Mouse (Mus musculus) heart, embryonic 14.5 days (tissue): ENCODE measurements around the gene Tac4. TPM values are rescaled to one million over a fixed set of nuclear protein-coding genes. Genes with fewer than 3 reads are reported as not detected.

Source experiments
- ATAC-seq: fragments of 200-750 bp; cut with Nextera tagmentation; 2 replicates; pipeline ENCODE4 v1.8.0; 2017; ENCODE audit warnings: low read depth, moderate TSS enrichment; ENCODE audit not compliant: insufficient number of reproducible peaks, insufficient read depth, low FRiP score
- H3K27ac ChIP-seq, 2 experiments: fragments of 200-500 bp in 1 of 2; fragments of 300-500 bp in 1 of 2; sonication (generic) in 1 of 2; replicated peaks in 1 of 2; 2 replicates each; pipeline ENCODE4 v1.5.1; 2012 to 2014; ENCODE audit warnings: low read depth in 2 of 2, low read length in 2 of 2, control low read depth in 1 of 2, mild to moderate bottlenecking in 1 of 2, mixed read lengths in 1 of 2; ENCODE audit not compliant: control insufficient read depth in 1 of 2, insufficient read depth in 1 of 2
- H3K27me3 ChIP-seq: fragments of 300-500 bp; sonication (generic); 2 replicates; pipeline ENCODE4 v1.6.1; 2014; ENCODE audit warnings: mild to moderate bottlenecking, low read length, control low read depth; ENCODE audit not compliant: control insufficient read depth, insufficient read depth
- H3K36me3 ChIP-seq: fragments of 300-500 bp; sonication (generic); 2 replicates; pipeline ENCODE4 v1.6.1; 2014; ENCODE audit warnings: mild to moderate bottlenecking, control low read depth, low read length, mixed read lengths; ENCODE audit not compliant: control insufficient read depth, insufficient read depth
- H3K4me1 ChIP-seq, 2 experiments: fragments of 200-500 bp in 1 of 2; fragments of 300-500 bp in 1 of 2; sonication (generic) in 1 of 2; 2 replicates each; pipeline ENCODE4 v1.6.1; 2012 to 2014; ENCODE audit warnings: low read length in 2 of 2, control low read depth in 1 of 2, mixed read lengths in 1 of 2; ENCODE audit not compliant: control insufficient read depth in 2 of 2, insufficient read depth in 2 of 2
- H3K4me2 ChIP-seq: fragments of 300-500 bp; sonication (generic); 2 replicates; pipeline ENCODE4 v1.6.1; 2014; ENCODE audit warnings: mild to moderate bottlenecking, low read length
- H3K4me3 ChIP-seq, 2 experiments: fragments of 200-500 bp in 1 of 2; fragments of 300-500 bp in 1 of 2; sonication (generic) in 1 of 2; 2 replicates each; pipeline ENCODE4 v1.5.1; 2012 to 2014; ENCODE audit warnings: low read length in 2 of 2, mild to moderate bottlenecking in 2 of 2, control low read depth in 1 of 2, low read depth in 1 of 2, moderate library complexity in 1 of 2; ENCODE audit not compliant: control insufficient read depth in 1 of 2, insufficient read depth in 1 of 2
- H3K9ac ChIP-seq: fragments of 300-500 bp; sonication (generic); 2 replicates; pipeline ENCODE4 v1.6.1; 2014; ENCODE audit warnings: mild to moderate bottlenecking, low read length
- H3K9me3 ChIP-seq: fragments of 300-500 bp; sonication (generic); 2 replicates; pipeline ENCODE4 v1.6.1; 2016; ENCODE audit warnings: low read length, control low read depth; ENCODE audit not compliant: control insufficient read depth
- WGBS: fragments of 180-500 bp; shearing (Covaris S2); extraction: QIAGEN DNeasy Blood & Tissue Kit; methylation state at CpG from one replicate; pipeline ENCODE4 v1.1.7; 2014; 5-methylcytosine and 5-hydroxymethylcytosine counted together
- polyA plus RNA-seq: library from polyadenylated mRNA; unstranded; fragments of >200 nt; fragmentation: Nextera tagmentation; extraction: Ambion mirVana; gene quantifications from 2 replicates; pipeline ENCODE4 v1.2.1, GENCODE M21; 2014

The Tac4 gene
- polyA plus RNA-seq, 1 experiment from 2014 or later, result not detected

GRCm38 (mm10) chr11:95315215-95315955, 54.1 kb downstream of the Tac4 start:
- H3K4me3 ChIP-seq, result no peak overlapping the region
- no peaks in the 10 kb centered on the region for H3K9me3 ChIP-seq
- WGBS, result 76% methylated on average over 7 of the region's 7 CpGs
- no peak overlapping the region for H3K27ac ChIP-seq
- no peak overlapping the region for H3K9ac ChIP-seq
- ATAC-seq, result no peak
- H3K4me1 ChIP-seq, result peaks cover 4 to 20% of the 10 kb centered on the region in 2 experiments
- no peak overlapping the region for H3K4me2 ChIP-seq
- H3K27me3 ChIP-seq, result no peaks in the 10 kb centered on the region
- no peaks in the 10 kb centered on the region for H3K36me3 ChIP-seq

GRCm38 (mm10) chr11:95318116-95318515, 56.8 kb downstream of the Tac4 start:
- Histone ChIP-seq H3K27ac (no peak overlapping the region), H3K27me3 (no peaks in the 10 kb centered on the region), H3K9ac (no peak overlapping the region), H3K4me1 (peaks cover 0 to 9% of the 10 kb centered on the region in 2 experiments; a peak in 2 of 4 replicates), H3K36me3 (no peaks in the 10 kb centered on the region), H3K4me3 (no peak overlapping the region), H3K4me2 (no peak overlapping the region), H3K9me3 (no peaks in the 10 kb centered on the region)
- no peak for ATAC-seq
- 35% methylated on average over 9 of the region's 9 CpGs for WGBS

Other genes with a start within 250 kb of the Tac4 start
- gene Pdk2, start 220.2 kb upstream of the Tac4 start, polyA plus RNA-seq, result 112 and 113 TPM in 2 replicates
- 9.4 TPM in 2 replicates for gene Itga3, start 184.7 kb upstream of the Tac4 start, polyA plus RNA-seq
- not detected in 2 replicates for gene Dlx3, start 141.4 kb upstream of the Tac4 start, polyA plus RNA-seq
- not detected in 2 replicates for gene Dlx4, start 115.3 kb upstream of the Tac4 start, polyA plus RNA-seq
- 45.4 and 45.6 TPM in 2 replicates for gene Kat7, start 48.7 kb downstream of the Tac4 start, polyA plus RNA-seq
- gene Fam117a, start 75.5 kb downstream of the Tac4 start, polyA plus RNA-seq, result 5.4 and 6.3 TPM in 2 replicates
- gene Slc35b1, start 123.2 kb downstream of the Tac4 start, polyA plus RNA-seq, result 74.6 and 75.4 TPM in 2 replicates
- gene Spop, start 152.6 kb downstream of the Tac4 start, polyA plus RNA-seq, result 81.6 and 89.6 TPM in 2 replicates